Mouse (Mus musculus) heart, adult 2 months (tissue): Measurements from ENCODE around the gene Taar1.

Experiments
- CTCF ChIP-seq: fragments of 200-600 bp; IDR thresholded peaks from 2 replicates; pipeline ENCODE4 v1.8.1; 2022; ENCODE audit warnings: antibody characterized with exemption, mild to moderate bottlenecking, moderate library complexity
- EP300 ChIP-seq: fragments of 200-500 bp; IDR thresholded peaks from 2 replicates; pipeline ENCODE4 v1.6.1; 2011; ENCODE audit warnings: low read depth, low read length, control low read depth; ENCODE audit not compliant: insufficient read depth

DNA sequence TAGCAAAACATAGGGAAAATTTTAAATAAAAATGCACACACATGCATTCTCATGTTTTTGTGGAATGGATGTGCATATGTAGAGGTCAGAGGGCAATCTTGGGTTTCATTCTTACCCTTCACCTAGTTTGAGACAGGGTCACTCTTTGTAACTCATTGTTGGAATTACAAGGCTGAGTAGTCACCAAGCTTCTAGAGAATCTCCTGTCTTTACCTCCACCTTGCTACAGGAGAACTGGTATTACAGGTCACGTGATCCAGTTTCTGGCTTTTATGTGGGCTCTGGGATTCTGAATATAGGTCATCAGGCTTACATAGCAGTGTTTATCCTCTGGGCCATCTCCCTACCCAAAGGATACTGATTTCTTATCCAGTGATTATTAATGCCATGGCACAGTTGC, 14.5 kb upstream of the Taar1 start:
- no peak for TF ChIP-seq CTCF
- TF ChIP-seq EP300 = no peak
